Mouse (Mus musculus) liver, embryonic 14.5 days (tissue): Measurements from ENCODE around the gene Havcr2.
A peak's percentile ranks its signal among the peaks of the same experiment; 100 is the strongest.

Experiments used
- CTCF ChIP-seq: IDR thresholded peaks from 2 replicates; pipeline ENCODE4 v1.5.1; 2016; ENCODE audit warnings: antibody characterized with exemption, low read depth, control low read depth
- EP300 ChIP-seq: IDR thresholded peaks from 2 replicates; pipeline ENCODE4 v1.6.1; 2016; ENCODE audit warnings: antibody characterized with exemption, low read depth

DNA sequence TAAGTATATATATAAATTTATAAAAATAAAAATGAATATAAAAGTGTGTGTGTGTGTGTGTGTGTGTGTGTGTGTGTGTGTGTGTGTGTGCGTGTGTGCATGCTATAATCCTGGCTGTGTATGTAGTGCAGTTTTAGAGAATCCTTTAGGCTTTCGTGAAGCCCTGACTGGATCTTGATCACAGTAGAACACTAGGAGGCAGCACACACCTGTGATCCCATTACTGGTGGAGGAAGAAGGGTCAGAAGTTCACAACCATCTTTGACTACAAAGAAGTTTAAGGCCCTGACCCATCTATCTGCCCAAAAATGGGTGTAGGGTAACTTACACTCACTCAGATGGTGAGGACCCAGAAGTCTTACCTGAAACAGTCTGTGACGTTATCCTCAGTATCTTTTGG lies 68.0 kb downstream of the Havcr2 start:
- TF ChIP-seq CTCF = peak; percentile 36; the same call in 1 of the 2 replicates
- TF ChIP-seq EP300 = no peak
